Mouse (Mus musculus) splenic B cell, adult 2 months (primary cell): ENCODE measurements around the gene Tmem11.

Experiments
- DNase-seq: peaks from one replicate; pipeline ENCODE4 v3.0.0-alpha.2; 2011; ENCODE audit warnings: low read depth, low spot score
- H3K27me3 ChIP-seq: 2 replicates; pipeline ENCODE4 v1.6.1; 2012; ENCODE audit warnings: mild to moderate bottlenecking, low read length, moderate library complexity, mixed read lengths; ENCODE audit not compliant: control insufficient read depth, poor library complexity, insufficient read depth, severe bottlenecking
- H3K36me3 ChIP-seq: 2 replicates; pipeline ENCODE4 v1.6.1; 2012; ENCODE audit warnings: mild to moderate bottlenecking, low read length, moderate library complexity, mixed read lengths; ENCODE audit not compliant: control insufficient read depth, poor library complexity, insufficient read depth, severe bottlenecking

The Tmem11 gene

DNA sequence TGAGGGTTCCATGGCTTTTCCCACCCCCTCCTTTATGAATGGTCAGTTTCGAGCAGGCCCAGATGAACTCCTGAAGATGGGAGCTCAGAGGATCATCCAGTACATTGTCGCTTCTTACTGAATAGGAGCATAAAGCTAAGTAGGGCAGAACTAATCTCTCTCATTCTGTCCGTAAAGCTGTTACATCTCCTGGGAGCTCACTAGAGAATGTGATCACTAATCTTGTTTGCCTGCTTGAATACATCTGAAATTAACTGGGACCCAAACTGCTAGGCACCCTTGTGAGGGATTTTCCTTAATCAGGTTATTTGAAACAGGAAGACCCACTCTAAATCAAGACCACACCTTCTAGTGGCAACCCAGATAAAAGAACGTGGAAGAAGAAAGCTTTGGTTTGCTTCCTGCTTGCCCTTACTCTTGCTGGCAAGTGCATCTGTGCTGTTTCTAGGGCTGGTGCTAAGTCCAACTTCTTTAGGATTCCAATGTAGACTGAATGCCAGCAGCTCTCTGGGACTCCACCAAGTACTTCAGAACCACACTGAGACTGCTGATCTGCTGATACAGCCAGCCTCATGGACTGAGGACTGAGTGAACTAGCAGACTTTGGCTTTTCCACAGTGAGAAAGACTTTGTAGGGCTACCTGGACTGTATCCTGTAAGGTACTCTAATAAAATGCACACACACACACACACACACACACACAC lies 51.7 kb downstream of the Tmem11 start:
- no peak for DNase-seq
- Histone ChIP-seq H3K27me3 (no peaks in the 10 kb centered on the region), H3K36me3 (no peaks in the 10 kb centered on the region)

DNA sequence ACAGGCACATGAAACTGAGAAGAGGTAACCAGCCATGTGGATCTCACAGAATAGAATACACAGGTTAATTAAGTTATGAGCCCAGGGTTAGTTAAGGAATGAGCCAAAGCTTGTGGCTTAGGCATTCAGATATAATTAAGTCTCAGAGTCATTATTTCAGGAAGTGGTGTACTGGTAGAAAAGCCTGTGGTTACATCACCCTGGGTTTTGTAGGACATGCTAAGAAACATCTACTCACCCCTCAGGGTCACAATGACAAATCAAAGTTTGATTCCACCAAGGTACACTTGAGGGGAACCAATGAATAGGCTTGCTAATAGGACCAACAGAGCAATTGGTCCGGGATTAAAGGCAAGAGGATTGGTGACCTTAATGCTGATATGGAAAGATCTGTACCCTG lies 52.4 kb downstream of the Tmem11 start:
- no peak for DNase-seq
- no peaks in the 10 kb centered on the region for H3K36me3 ChIP-seq
- no peaks in the 10 kb centered on the region for H3K27me3 ChIP-seq

DNA sequence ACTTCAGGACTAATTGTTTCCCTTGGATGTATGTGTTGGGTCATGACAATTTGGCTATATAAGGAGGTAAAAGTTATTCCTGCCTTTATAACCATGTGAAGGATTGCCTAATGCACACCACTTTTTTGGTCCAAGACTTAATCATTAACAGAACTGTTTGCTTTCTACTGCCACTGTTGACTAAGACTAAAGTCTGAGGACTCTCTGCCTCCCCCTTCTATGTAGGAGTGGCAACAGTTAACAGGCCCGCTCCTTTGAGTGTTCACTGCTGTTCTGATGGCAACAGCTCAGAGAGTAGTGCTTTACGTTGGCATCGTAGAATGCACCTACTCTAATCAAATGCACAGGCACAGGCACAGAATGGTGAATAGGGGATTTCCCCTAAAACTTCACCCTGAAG lies 53.9 kb downstream of the Tmem11 start:
- Histone ChIP-seq H3K36me3 (no peaks in the 10 kb centered on the region), H3K27me3 (no peaks in the 10 kb centered on the region)
- no peak for DNase-seq

DNA sequence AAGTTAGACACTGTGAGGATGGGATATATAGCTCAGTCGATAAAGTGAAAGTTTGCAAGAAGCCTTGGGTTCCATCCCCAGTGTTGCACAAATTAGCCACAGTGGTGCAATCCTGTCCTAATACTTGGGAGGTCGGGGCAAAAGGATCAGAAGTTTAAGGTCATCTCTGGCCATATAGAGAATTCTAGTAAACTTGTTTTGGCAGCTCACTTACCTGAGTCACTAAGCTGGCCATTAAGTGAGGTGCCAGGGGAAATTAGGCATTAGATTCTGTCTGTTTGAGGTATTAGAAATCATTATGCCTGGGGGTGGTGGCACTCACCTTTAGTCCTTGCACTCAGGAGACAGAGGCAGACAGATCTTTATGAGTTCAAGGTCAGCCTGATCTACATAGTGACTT lies 55.3 kb downstream of the Tmem11 start:
- Histone ChIP-seq H3K36me3 (no peaks in the 10 kb centered on the region), H3K27me3 (no peaks in the 10 kb centered on the region)
- DNase-seq, result no peak

DNA sequence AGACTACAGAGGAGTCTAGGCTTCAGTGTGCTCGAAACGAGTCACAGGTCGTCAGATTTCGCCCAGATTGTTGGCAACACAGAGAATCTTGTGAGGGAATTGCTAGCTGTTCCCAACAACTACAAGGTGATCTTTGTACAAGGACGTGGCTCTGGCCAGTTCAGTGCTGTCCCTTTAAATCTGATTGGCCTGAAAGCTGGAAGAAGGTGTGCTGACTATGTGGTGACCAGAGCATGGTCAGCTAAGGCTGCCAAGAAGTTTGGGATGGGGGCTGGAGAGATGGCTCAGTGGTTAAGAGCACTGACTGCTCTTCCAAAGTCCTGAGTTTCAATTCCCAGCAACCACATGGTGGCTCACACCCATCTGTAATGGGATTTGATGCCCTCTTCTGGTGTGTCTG lies 62.7 kb downstream of the Tmem11 start:
- Histone ChIP-seq H3K36me3 (no peaks in the 10 kb centered on the region), H3K27me3 (no peaks in the 10 kb centered on the region)
- no peak for DNase-seq
